Mouse (Mus musculus): Measurements from ENCODE around the gene Ankrd40. TPM values are rescaled to one million over a fixed set of nuclear protein-coding genes. Genes with fewer than 3 reads are reported as not detected.

Gene Ankrd40
- polyA plus RNA-seq, 1 experiment from 2014 or later: 117 TPM

GRCm38 (mm10) chr11:94389724-94390396, 62.1 kb downstream of the Ankrd40 start:
- Histone ChIP-seq H3K4me3 (ENCODE audit: inconsistent target) (no peak overlapping the region), H3K79me2 (ENCODE audit: inconsistent target) (peaks cover 53% of the 10 kb centered on the region), H3K36me3 (ENCODE audit: inconsistent target) (no peaks in the 10 kb centered on the region), H3K27ac (no peak overlapping the region)
- WGBS (ENCODE audit: missing documents): 87% methylated on average over 6 of the region's 6 CpGs

GRCm38 (mm10) chr11:94390825-94391224, 63.0 kb downstream of the Ankrd40 start:
- Histone ChIP-seq H3K79me2 (ENCODE audit: inconsistent target) (peaks cover 47% of the 10 kb centered on the region), H3K27ac (no peak overlapping the region), H3K36me3 (ENCODE audit: inconsistent target) (no peaks in the 10 kb centered on the region), H3K4me3 (ENCODE audit: inconsistent target) (no peak overlapping the region)
- WGBS (ENCODE audit: missing documents): 91% methylated on average over 6 of the region's 6 CpGs

Other genes starting within 250 kb of the Ankrd40 start
- gene Tob1, start 116.5 kb upstream of the Ankrd40 start, polyA plus RNA-seq (2018): 11.5 to 13.3 TPM (median 11.7 TPM) in 3 replicates
- gene Wfikkn2, start 82.0 kb upstream of the Ankrd40 start, polyA plus RNA-seq (2018): not detected in 3 replicates
- gene Gm21885, start 46.1 kb upstream of the Ankrd40 start, polyA plus RNA-seq (2018): not detected in 3 replicates
- 57.8 to 99.2 TPM (median 95.9 TPM) in 3 replicates for gene Luc7l3, start 6.0 kb upstream of the Ankrd40 start, polyA plus RNA-seq (2018)
- 91.2 to 119 TPM (median 103 TPM) in 3 replicates for gene Abcc3, start 65.0 kb downstream of the Ankrd40 start, polyA plus RNA-seq (2018)
- not detected in 3 replicates for gene Cacna1g, start 146.2 kb downstream of the Ankrd40 start, polyA plus RNA-seq (2018)
- gene Spata20, start 158.2 kb downstream of the Ankrd40 start, polyA plus RNA-seq (2018): not detected in 3 replicates
- gene Epn3, start 172.0 kb downstream of the Ankrd40 start, polyA plus RNA-seq (2018): not detected in 3 replicates
- 0.11 to 0.23 TPM in 2 of 3 replicates, not detected in the other for gene Mycbpap, start 193.7 kb downstream of the Ankrd40 start, polyA plus RNA-seq (2018)
- gene Rsad1, start 221.3 kb downstream of the Ankrd40 start, polyA plus RNA-seq (2018): 2.5 to 4.1 TPM (median 3.0 TPM) in 3 replicates
- not detected in 3 replicates for gene Chad, start 237.0 kb downstream of the Ankrd40 start, polyA plus RNA-seq (2018)